Mouse (Mus musculus) liver, adult 2 months (tissue): ENCODE results near the gene Rps2. TPM values are rescaled to one million over a fixed set of nuclear protein-coding genes. Genes with fewer than 3 reads are reported as not detected.

Experiments used
- DNase-seq: peaks from one replicate; pipeline ENCODE4 v3.0.0-alpha.2; 2011; ENCODE audit warnings: low read depth, low spot score; ENCODE audit errors: extremely low read depth
- H3K27ac ChIP-seq: fragments of 200-500 bp; replicated peaks from 2 replicates; pipeline ENCODE4 v1.5.1; 2012; ENCODE audit warnings: low read depth, mild to moderate bottlenecking, control low read depth, inconsistent platforms, low read length; ENCODE audit not compliant: insufficient read depth
- H3K27me3 ChIP-seq: fragments of 200-500 bp; 2 replicates; pipeline ENCODE4 v1.6.1; 2012; ENCODE audit warnings: mild to moderate bottlenecking, moderate library complexity, low read length, inconsistent platforms; ENCODE audit not compliant: control insufficient read depth, insufficient read depth
- H3K36me3 ChIP-seq: fragments of 200-500 bp; 2 replicates; pipeline ENCODE4 v1.6.1; 2012; ENCODE audit warnings: low read length, inconsistent platforms; ENCODE audit not compliant: control insufficient read depth, insufficient read depth
- H3K4me1 ChIP-seq: fragments of 200-500 bp; 2 replicates; pipeline ENCODE4 v1.6.1; 2011; ENCODE audit warnings: low read length; ENCODE audit not compliant: control insufficient read depth, insufficient read depth
- H3K4me3 ChIP-seq: fragments of 200-500 bp; 2 replicates; pipeline ENCODE4 v1.5.1; 2011; ENCODE audit warnings: low read depth, mild to moderate bottlenecking, control low read depth, low read length, moderate library complexity; ENCODE audit not compliant: insufficient read depth
- H3K79me2 ChIP-seq: fragments of 200-500 bp; 2 replicates; pipeline ENCODE4 v1.6.1; 2012; ENCODE audit warnings: inconsistent platforms, mild to moderate bottlenecking, low read length, moderate library complexity; ENCODE audit not compliant: control insufficient read depth, insufficient read depth
- H3K9ac ChIP-seq: fragments of 200-500 bp; 2 replicates; pipeline ENCODE4 v1.6.1; 2012; ENCODE audit warnings: low read depth, mild to moderate bottlenecking, control low read depth, inconsistent platforms, low read length
- CTCF ChIP-seq: fragments of 200-500 bp; IDR thresholded peaks from 2 replicates; pipeline ENCODE4 v1.5.1; 2011; ENCODE audit warnings: low read depth, low read length, control low read depth
- POLR2A ChIP-seq: fragments of 200-500 bp; IDR thresholded peaks from 2 replicates; pipeline ENCODE4 v1.6.1; 2011; ENCODE audit warnings: low read length, control low read depth; ENCODE audit not compliant: insufficient read depth; ENCODE audit errors: extremely low read depth
- WGBS: fragments of 180-500 bp; shearing (Covaris S2); methylation state at CpG from one replicate; pipeline ENCODE4 v1.1.7; 2018; 5-methylcytosine and 5-hydroxymethylcytosine counted together
- polyA plus RNA-seq: library from polyadenylated mRNA; depleted of rRNA; stranded (reverse); fragments of >200 nt; gene quantifications from 2 replicates; pipeline ENCODE4 v1.2.3, GENCODE M21; 2012
- total RNA-seq: library from RNA; depleted of rRNA; stranded (reverse); fragments of >200 nt; gene quantifications from 2 replicates; pipeline ENCODE4 v1.2.3, GENCODE M21; 2014

Rps2 gene
- total and polyA plus RNA-seq, 2 experiments: 802 to 2,199 TPM

DNA sequence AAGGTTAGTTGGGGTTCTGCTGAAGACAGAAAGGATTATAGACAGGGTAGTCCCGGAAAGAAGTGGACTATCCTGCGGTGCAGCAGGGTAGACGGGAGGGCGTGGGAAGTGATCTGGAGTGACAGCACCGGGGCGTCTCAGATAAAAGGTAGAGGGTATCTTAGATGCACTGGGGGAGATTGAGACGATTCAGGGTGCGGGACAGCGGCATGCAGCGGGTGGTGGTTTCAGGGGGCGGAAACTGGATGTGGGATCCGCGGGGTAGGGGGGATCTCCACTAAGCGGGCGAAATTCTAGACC lies 5.9 kb downstream of the Rps2 start:
- Histone ChIP-seq H3K79me2 (peaks cover 8% of the 10 kb centered on the region; the same call in 1 of the 2 replicates), H3K4me1 (peaks cover 21% of the 10 kb centered on the region), H3K9ac (peak overlapping the region; percentile 95), H3K36me3 (peaks cover 12% of the 10 kb centered on the region), H3K27me3 (no peaks in the 10 kb centered on the region), H3K27ac (peak overlapping the region; percentile 92), H3K4me3 (peak overlapping the region; percentile 93)
- no peak for DNase-seq
- WGBS: 0% methylated on average over 15 of the region's 15 CpGs
- TF ChIP-seq CTCF (no peak), POLR2A (no peak)

DNA sequence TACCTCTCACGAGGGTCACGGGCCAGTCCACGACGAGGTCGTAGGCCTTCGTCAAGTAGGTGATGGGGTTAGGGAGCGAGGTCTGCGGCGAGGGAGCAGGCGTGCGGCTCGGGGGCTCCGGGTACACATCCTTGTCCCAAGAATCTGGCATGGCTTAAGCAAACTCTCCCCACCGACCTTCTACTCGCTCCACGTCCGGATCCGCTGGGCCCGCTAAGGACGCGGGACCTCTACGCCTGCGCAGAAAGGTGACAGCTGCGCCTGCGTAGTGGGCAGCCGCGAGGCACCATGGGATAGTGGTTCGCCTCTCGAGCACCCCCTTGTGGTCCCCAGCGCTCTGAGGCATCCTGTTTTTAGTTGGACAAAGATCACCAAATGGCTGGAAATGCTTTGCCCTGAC lies 6.3 kb downstream of the Rps2 start, which contains the start of gene Ndufb10:
Gene Ndufb10, minus strand, starts transcription at position 295 of the 400 bp plus-strand sequence.
- under 1% methylated on average over 30 of the region's 30 CpGs for WGBS
- H3K27ac ChIP-seq: peak within 1 kb of the TSS; percentile 92
- H3K27me3 ChIP-seq: no peaks in the 10 kb centered on the region
- peaks cover 8% of the 10 kb centered on the region; the same call in 1 of the 2 replicates for H3K79me2 ChIP-seq
- peaks cover 19% of the 10 kb centered on the region for H3K4me1 ChIP-seq
- TF ChIP-seq POLR2A: peak; percentile 95
- peak; percentile 97 for TF ChIP-seq CTCF
- peak within 1 kb of the TSS; percentile 95 for H3K9ac ChIP-seq
- peak; percentile 74 for DNase-seq
- H3K4me3 ChIP-seq: peak within 1 kb of the TSS; percentile 93
- peaks cover 12% of the 10 kb centered on the region for H3K36me3 ChIP-seq

DNA sequence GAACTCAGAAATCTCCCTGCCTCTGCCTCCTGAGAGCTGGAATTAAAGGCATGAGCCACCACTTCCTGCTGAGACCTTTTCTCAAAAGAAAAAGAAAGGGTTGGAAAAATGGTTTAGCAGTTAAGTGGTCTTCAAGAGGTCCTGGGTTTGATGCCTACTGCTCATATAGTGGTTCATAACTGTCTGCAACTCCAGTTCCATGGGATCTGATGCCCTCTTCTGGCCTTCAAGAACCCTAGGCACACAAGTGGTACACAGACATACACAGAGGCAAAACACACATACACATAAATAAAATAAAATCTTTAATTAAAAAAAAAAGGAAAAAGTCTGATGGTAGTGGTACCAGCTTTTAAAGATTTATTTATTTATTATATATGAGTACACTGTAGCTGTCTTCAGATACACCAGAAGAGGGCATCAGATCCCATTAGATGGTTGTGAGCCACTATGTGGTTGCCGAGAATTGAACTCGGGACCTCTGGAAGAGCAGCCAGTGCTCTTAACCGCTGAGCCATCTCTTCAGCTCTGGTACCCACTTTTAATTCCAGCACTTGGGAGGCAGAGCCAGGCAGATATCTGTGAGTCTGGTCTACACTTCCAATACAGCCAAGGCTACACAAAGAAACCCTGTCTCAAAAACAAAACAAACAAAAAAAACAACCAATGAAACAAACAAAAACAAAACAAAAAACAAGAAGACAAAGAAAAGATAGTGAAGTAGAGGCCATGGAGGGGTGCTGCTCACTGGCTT lies 7.9 kb downstream of the Rps2 start:
- Histone ChIP-seq H3K4me1 (peaks cover 19% of the 10 kb centered on the region), H3K27ac (no peak overlapping the region)
- WGBS: 61% methylated on average over 3 of the region's 3 CpGs

DNA sequence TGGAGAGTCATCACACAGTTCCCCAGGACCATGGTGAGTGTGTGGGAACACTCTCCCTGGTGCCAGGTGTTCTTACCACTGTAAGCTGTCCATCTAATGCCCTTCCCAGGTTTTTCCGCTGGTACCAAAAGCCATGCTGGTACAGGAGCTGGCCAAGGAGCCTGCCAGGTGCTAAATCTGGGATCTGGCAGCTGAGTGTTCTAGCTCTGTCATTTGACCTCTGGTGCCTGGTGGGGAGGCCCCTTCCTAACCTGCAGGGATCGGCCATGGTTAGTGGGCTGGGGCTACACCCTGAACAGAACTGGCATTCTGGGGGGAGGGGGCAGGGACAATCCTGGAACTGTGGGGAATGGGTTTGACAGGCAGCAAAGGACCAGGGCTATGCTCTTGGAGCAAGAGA lies 9.7 kb downstream of the Rps2 start, which contains the start of gene Rpl3l:
Gene Rpl3l, plus strand, starts transcription at position 203 of the 400 bp plus-strand sequence.
- H3K9ac ChIP-seq: no peak within 1 kb of the TSS
- no peaks in the 10 kb centered on the region for H3K36me3 ChIP-seq
- peaks cover 4% of the 10 kb centered on the region; the same call in 1 of the 2 replicates for H3K79me2 ChIP-seq
- no peak within 1 kb of the TSS for H3K4me3 ChIP-seq
- DNase-seq: no peak
- no peak for TF ChIP-seq CTCF
- TF ChIP-seq POLR2A: no peak
- WGBS: 90% methylated on average over 2 of the region's 2 CpGs
- peaks cover 9% of the 10 kb centered on the region for H3K4me1 ChIP-seq
- H3K27ac ChIP-seq: no peak within 1 kb of the TSS
- H3K27me3 ChIP-seq: no peaks in the 10 kb centered on the region

More for the DNA sequence above, 7.9 kb downstream of the Rps2 start:
- peak; percentile 14 for DNase-seq
- Histone ChIP-seq H3K4me3 (no peak overlapping the region), H3K27me3 (no peaks in the 10 kb centered on the region), H3K9ac (no peak overlapping the region), H3K79me2 (peaks cover 8% of the 10 kb centered on the region; the same call in 1 of the 2 replicates), H3K36me3 (peaks cover 12% of the 10 kb centered on the region)
- 0 out of 2 replicates have a peak, but pooled peaks have one; percentile 10 for TF ChIP-seq CTCF
- TF ChIP-seq POLR2A: no peak

DNA sequence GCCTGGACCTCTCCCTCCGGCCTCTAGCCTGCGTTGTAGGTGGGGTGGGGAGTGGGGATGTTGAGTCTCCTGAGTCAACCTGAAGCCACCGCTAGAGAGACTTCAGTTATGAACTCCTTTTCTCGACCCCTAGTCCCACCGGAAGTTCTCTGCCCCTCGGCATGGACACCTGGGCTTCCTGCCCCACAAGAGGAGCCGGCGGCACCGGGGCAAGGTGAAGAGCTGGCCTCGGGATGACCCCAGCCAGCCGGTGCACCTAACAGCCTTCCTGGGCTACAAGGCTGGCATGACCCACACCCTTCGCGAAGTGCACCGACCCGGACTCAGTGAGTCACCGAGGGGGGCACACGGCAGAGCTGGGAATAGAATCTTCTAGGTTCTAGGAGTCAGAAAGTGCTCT lies 10.3 kb downstream of the Rps2 start:
- no peak overlapping the region for H3K9ac ChIP-seq
- no peak overlapping the region for H3K27ac ChIP-seq
- 74% methylated on average over 17 of the region's 17 CpGs for WGBS
- H3K27me3 ChIP-seq: no peaks in the 10 kb centered on the region
- no peaks in the 10 kb centered on the region for H3K36me3 ChIP-seq
- H3K4me3 ChIP-seq: no peak overlapping the region
- H3K79me2 ChIP-seq: peaks cover 4% of the 10 kb centered on the region; the same call in 1 of the 2 replicates
- no peak for TF ChIP-seq POLR2A
- peaks cover 4% of the 10 kb centered on the region for H3K4me1 ChIP-seq
- DNase-seq: no peak

DNA sequence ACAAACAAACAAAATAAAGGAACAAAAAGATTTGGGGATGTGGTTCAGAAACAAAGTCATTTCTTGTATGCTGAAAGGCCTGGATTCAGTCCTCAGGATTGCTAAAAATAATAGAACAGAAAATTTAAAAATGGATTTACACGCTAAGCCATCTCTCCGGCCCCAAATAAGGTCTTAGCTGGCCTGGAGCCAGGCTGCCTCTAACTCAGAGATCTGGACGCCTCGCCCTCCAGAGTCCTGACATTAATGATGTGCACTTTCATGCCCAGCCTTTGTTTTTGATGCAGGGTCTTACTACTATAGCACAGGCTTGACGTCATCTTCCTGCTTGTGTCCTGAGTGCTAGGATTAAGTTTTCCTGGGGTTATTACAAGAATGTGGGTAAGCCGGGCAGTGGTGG lies 11.2 kb downstream of the Rps2 start:
- H3K4me3 ChIP-seq: no peak overlapping the region
- H3K4me1 ChIP-seq: peaks cover 2% of the 10 kb centered on the region; the same call in 1 of the 2 replicates
- DNase-seq: no peak
- no peak overlapping the region for H3K27ac ChIP-seq
- TF ChIP-seq CTCF (no peak), POLR2A (no peak)
- WGBS: 84% methylated on average over 6 of the region's 6 CpGs
- no peaks in the 10 kb centered on the region for H3K27me3 ChIP-seq
- no peak overlapping the region for H3K9ac ChIP-seq
- H3K36me3 ChIP-seq: no peaks in the 10 kb centered on the region
- H3K79me2 ChIP-seq: peaks cover 1% of the 10 kb centered on the region; the same call in 1 of the 2 replicates
